Mouse (Mus musculus) kidney, embryonic 15.5 days (tissue): Measurements from ENCODE around the gene Gtpbp6. TPM values are rescaled to one million over a fixed set of nuclear protein-coding genes. Genes with fewer than 3 reads are reported as not detected.
"Not testable (repeated sequence)": the region's sequence is repeated elsewhere in the genome, so short reads cannot be mapped to it uniquely, and the experiment has no call there.

Experiments used
- ATAC-seq: fragments of 200-750 bp; cut with Nextera tagmentation; replicated peaks from 2 replicates; pipeline ENCODE4 v1.8.0; 2017; ENCODE audit warnings: moderate TSS enrichment; ENCODE audit not compliant: low FRiP score
- H3K27ac ChIP-seq: fragments of 300-500 bp; sonication (generic); 2 replicates; pipeline ENCODE4 v1.5.1; 2015; ENCODE audit warnings: mild to moderate bottlenecking, inconsistent platforms
- H3K27me3 ChIP-seq: fragments of 300-500 bp; sonication (generic); 2 replicates; pipeline ENCODE4 v1.6.1; 2015; ENCODE audit warnings: inconsistent platforms
- H3K36me3 ChIP-seq: fragments of 300-500 bp; sonication (generic); 2 replicates; pipeline ENCODE4 v1.6.1; 2015; ENCODE audit warnings: inconsistent platforms
- H3K4me1 ChIP-seq: fragments of 300-500 bp; sonication (generic); 2 replicates; pipeline ENCODE4 v1.6.1; 2015; ENCODE audit warnings: inconsistent platforms
- H3K4me2 ChIP-seq: fragments of 300-500 bp; sonication (generic); 2 replicates; pipeline ENCODE4 v1.6.1; 2015; ENCODE audit warnings: moderate library complexity, mild to moderate bottlenecking, inconsistent platforms
- H3K4me3 ChIP-seq: fragments of 300-500 bp; sonication (generic); replicated peaks from 2 replicates; pipeline ENCODE4 v1.5.1; 2015; ENCODE audit warnings: mild to moderate bottlenecking, inconsistent platforms
- H3K9ac ChIP-seq: fragments of 300-500 bp; sonication (generic); 2 replicates; pipeline ENCODE4 v1.6.1; 2015; ENCODE audit warnings: mild to moderate bottlenecking, inconsistent platforms
- H3K9me3 ChIP-seq: fragments of 300-500 bp; sonication (generic); replicated peaks from 2 replicates; pipeline ENCODE4 v1.6.1; 2016; ENCODE audit warnings: inconsistent platforms
- WGBS: fragments of 180-500 bp; shearing (Covaris S2); methylation state at CpG from one replicate; pipeline ENCODE4 v1.1.7; 2015; ENCODE audit warnings: mixed read lengths; 5-methylcytosine and 5-hydroxymethylcytosine counted together
- polyA plus RNA-seq: library from polyadenylated mRNA; unstranded; fragments of >200 nt; fragmentation: Nextera tagmentation; extraction: Ambion mirVana; gene quantifications from 2 replicates; pipeline ENCODE4 v1.2.1, GENCODE M21; 2015

Gtpbp6 gene
- polyA plus RNA-seq, 1 experiment from 2014 or later: 34.9 TPM

GRCm38 (mm10) chr5:110098991-110099477, 9.0 kb downstream of the Gtpbp6 start:
- no peak overlapping the region for H3K27ac ChIP-seq
- H3K9me3 ChIP-seq: no peaks in the 10 kb centered on the region
- no peak overlapping the region for H3K4me3 ChIP-seq
- H3K9ac ChIP-seq: no peak overlapping the region
- H3K4me1 ChIP-seq: peaks cover 36% of the 10 kb centered on the region
- no peak overlapping the region for H3K4me2 ChIP-seq
- no peak for ATAC-seq
- peaks cover 4% of the 10 kb centered on the region; the same call in 1 of the 2 replicates for H3K27me3 ChIP-seq
- H3K36me3 ChIP-seq: peaks cover 18% of the 10 kb centered on the region
- 52% methylated on average over 1 of the region's 1 CpGs for WGBS

GRCm38 (mm10) chr5:110094847-110095213, 13.2 kb downstream of the Gtpbp6 start:
- Histone ChIP-seq H3K4me1 (peaks cover 9% of the 10 kb centered on the region), H3K9ac (peak overlapping the region; percentile 48), H3K36me3 (no peaks in the 10 kb centered on the region), H3K4me2 (peak overlapping the region; percentile 82), H3K27ac (peak overlapping the region; percentile 79), H3K9me3 (no peaks in the 10 kb centered on the region), H3K27me3 (no peaks in the 10 kb centered on the region), H3K4me3 (peak overlapping the region; percentile 63)
- 10% methylated on average over 4 of the region's 4 CpGs for WGBS
- ATAC-seq: peak; percentile 53

GRCm38 (mm10) chr5:110094030-110094846, 13.8 kb downstream of the Gtpbp6 start, which contains the start of gene Gm35315:
TSS of gene Gm35315 (minus strand) at chr5:110094420.
- under 1% methylated on average over 24 of the region's 25 CpGs for WGBS
- peak within 1 kb of the TSS; percentile 63 for H3K4me3 ChIP-seq
- H3K4me2 ChIP-seq: peak within 1 kb of the TSS; percentile 82
- H3K36me3 ChIP-seq: no peaks in the 10 kb centered on the region
- peak within 1 kb of the TSS; percentile 48 for H3K9ac ChIP-seq
- no peaks in the 10 kb centered on the region for H3K9me3 ChIP-seq
- peak; percentile 97 for ATAC-seq
- H3K27ac ChIP-seq: peak within 1 kb of the TSS; percentile 79
- H3K4me1 ChIP-seq: peaks cover 8% of the 10 kb centered on the region; the same call in 1 of the 2 replicates
- H3K27me3 ChIP-seq: no peaks in the 10 kb centered on the region

GRCm38 (mm10) chr5:110091546-110091945, 16.5 kb downstream of the Gtpbp6 start:
- ATAC-seq: no peak
- Histone ChIP-seq H3K4me3 (no peak overlapping the region), H3K36me3 (no peaks in the 10 kb centered on the region), H3K9me3 (no peaks in the 10 kb centered on the region), H3K27me3 (no peaks in the 10 kb centered on the region), H3K4me1 (peaks cover 8% of the 10 kb centered on the region; the same call in 1 of the 2 replicates), H3K9ac (no peak overlapping the region), H3K27ac (no peak overlapping the region), H3K4me2 (no peak overlapping the region)
- 79% methylated on average over 2 of the region's 2 CpGs for WGBS

GRCm38 (mm10) chr5:110086161-110086866, 21.7 kb downstream of the Gtpbp6 start:
- no peaks in the 10 kb centered on the region for H3K4me1 ChIP-seq
- no peaks in the 10 kb centered on the region for H3K36me3 ChIP-seq
- H3K27me3 ChIP-seq: no peaks in the 10 kb centered on the region
- 0 out of 2 replicates have a peak, but pooled peaks cover 3% of the 10 kb centered on the region for H3K9me3 ChIP-seq
- H3K27ac ChIP-seq: no peak overlapping the region
- 39% methylated on average over 14 of the region's 14 CpGs for WGBS
- H3K4me2 ChIP-seq: 0 out of 2 replicates have a peak overlapping the region, but pooled peaks have one; percentile 12
- H3K4me3 ChIP-seq: no peak overlapping the region
- H3K9ac ChIP-seq: no peak overlapping the region
- ATAC-seq: no peak

- Histone ChIP-seq H3K9me3 (peaks cover 20% of the 10 kb centered on the region), H3K4me2 (no peak overlapping the region), H3K4me3 (no peak overlapping the region), H3K27ac (no peak overlapping the region), H3K36me3 (peaks cover 10% of the 10 kb centered on the region), H3K9ac (no peak overlapping the region), H3K4me1 (no peaks in the 10 kb centered on the region), H3K27me3 (no peaks in the 10 kb centered on the region)
- ATAC-seq: no peak
- 82% methylated on average over 4 of the region's 4 CpGs for WGBS
Measured at GRCm38 (mm10) chr5:110082961-110083360, 25.0 kb downstream of the Gtpbp6 start.

GRCm38 (mm10) chr5:110072413-110072812, 35.6 kb downstream of the Gtpbp6 start, which contains the start of gene Gm17655:
TSS of gene Gm17655 (minus strand) at chr5:110072513.
- not testable (repeated sequence) for ATAC-seq, H3K9ac ChIP-seq, H3K4me2 ChIP-seq, H3K36me3 ChIP-seq, H3K4me3 ChIP-seq, H3K4me1 ChIP-seq, H3K27ac ChIP-seq, H3K27me3 ChIP-seq
- peaks cover 23% of the 10 kb centered on the region for H3K9me3 ChIP-seq
- 92% methylated on average over 2 of the region's 2 CpGs for WGBS

GRCm38 (mm10) chr5:110057637-110058408, 50.2 kb downstream of the Gtpbp6 start:
- Histone ChIP-seq H3K27ac (peak overlapping the region; percentile 87), H3K36me3 (no peaks in the 10 kb centered on the region), H3K9ac (peak overlapping the region; percentile 48), H3K4me2 (peak overlapping the region; percentile 55), H3K4me1 (0 out of 2 replicates have a peak, but pooled peaks cover 4% of the 10 kb centered on the region), H3K27me3 (no peaks in the 10 kb centered on the region), H3K9me3 (no peaks in the 10 kb centered on the region), H3K4me3 (peak overlapping the region; percentile 65)
- under 1% methylated on average over 19 of the region's 19 CpGs for WGBS
- ATAC-seq: peak; percentile 100

Other genes with a start within 250 kb of the Gtpbp6 start
- 0.66 and 0.98 TPM in 2 replicates for gene Gm15446, start 184.8 kb downstream of the Gtpbp6 start, polyA plus RNA-seq
- 21.7 and 24.1 TPM in 2 replicates for gene Zfp932, start 111.7 kb downstream of the Gtpbp6 start, polyA plus RNA-seq
- gene Gm17655, start 35.7 kb downstream of the Gtpbp6 start, polyA plus RNA-seq: 6.7 and 7.6 TPM in 2 replicates
- 1.5 and 2.2 TPM in 2 replicates for gene Gm35315, start 13.8 kb downstream of the Gtpbp6 start, polyA plus RNA-seq
- gene Plcxd1, start 8.2 kb downstream of the Gtpbp6 start, polyA plus RNA-seq: 1.4 and 1.6 TPM in 2 replicates
- gene Zfp605, start 1.9 kb upstream of the Gtpbp6 start, polyA plus RNA-seq: 3.8 and 5.7 TPM in 2 replicates
- gene Chfr, start 27.6 kb upstream of the Gtpbp6 start, polyA plus RNA-seq: 35.3 and 38.1 TPM in 2 replicates
- 19.0 and 19.4 TPM in 2 replicates for gene Golga3, start 68.5 kb upstream of the Gtpbp6 start, polyA plus RNA-seq
- gene Ankle2, start 122.8 kb upstream of the Gtpbp6 start, polyA plus RNA-seq: 29.7 and 32.2 TPM in 2 replicates
- 67.6 and 68.1 TPM in 2 replicates for gene Pgam5, start 161.7 kb upstream of the Gtpbp6 start, polyA plus RNA-seq
- gene Pxmp2, start 178.0 kb upstream of the Gtpbp6 start, polyA plus RNA-seq: 17.7 and 20.4 TPM in 2 replicates
- gene Pole, start 178.1 kb upstream of the Gtpbp6 start, polyA plus RNA-seq: 32.9 and 33.1 TPM in 2 replicates
- 0.68 and 0.87 TPM in 2 replicates for gene P2rx2, start 235.0 kb upstream of the Gtpbp6 start, polyA plus RNA-seq
- gene Lrcol1, start 236.5 kb upstream of the Gtpbp6 start, polyA plus RNA-seq: not detected in 2 replicates